Mouse (Mus musculus) cerebellum, adult 2 months (tissue): ENCODE data around the gene Lcn5.

Experiments
- CTCF ChIP-seq: fragments of 200-500 bp; IDR thresholded peaks from 2 replicates; pipeline ENCODE4 v1.5.1; 2011; ENCODE audit warnings: low read depth, mild to moderate bottlenecking, control low read depth, low read length, moderate library complexity, borderline replicate concordance; ENCODE audit not compliant: insufficient read depth
- POLR2A ChIP-seq: fragments of 200-500 bp; IDR thresholded peaks from 2 replicates; pipeline ENCODE4 v1.6.1; 2011; ENCODE audit warnings: low read length, control low read depth, borderline replicate concordance; ENCODE audit not compliant: insufficient read depth

GRCm38 (mm10) chr2:25694605-25695004, 36.9 kb downstream of the Lcn5 start:
- TF ChIP-seq CTCF (peak; percentile 78), POLR2A (no peak)
